Mouse (Mus musculus) heart, embryonic 11.5 days (tissue): ENCODE measurements around the gene Adcy1. TPM values are rescaled to one million over a fixed set of nuclear protein-coding genes. Genes with fewer than 3 reads are reported as not detected.

Source experiments
- ATAC-seq: fragments of 200-750 bp; cut with Nextera tagmentation; replicated peaks from 2 replicates; pipeline ENCODE4 v1.8.0; 2017; ENCODE audit warnings: moderate library complexity; ENCODE audit not compliant: insufficient number of reproducible peaks, low FRiP score, low TSS enrichment
- H3K27ac ChIP-seq: fragments of 300-500 bp; sonication (generic); 2 replicates; pipeline ENCODE4 v1.5.1; 2014; ENCODE audit warnings: mild to moderate bottlenecking, low read depth, low read length
- H3K27me3 ChIP-seq: fragments of 300-500 bp; sonication (generic); 2 replicates; pipeline ENCODE4 v1.6.1; 2014; ENCODE audit warnings: mild to moderate bottlenecking, low read length, mixed read lengths; ENCODE audit not compliant: control insufficient read depth, insufficient read depth
- H3K36me3 ChIP-seq: fragments of 300-500 bp; sonication (generic); 2 replicates; pipeline ENCODE4 v1.6.1; 2014; ENCODE audit warnings: mild to moderate bottlenecking, low read length, moderate library complexity, mixed read lengths; ENCODE audit not compliant: control insufficient read depth, insufficient read depth
- H3K4me1 ChIP-seq: fragments of 300-500 bp; sonication (generic); 2 replicates; pipeline ENCODE4 v1.6.1; 2014; ENCODE audit warnings: low read length; ENCODE audit not compliant: control insufficient read depth, insufficient read depth
- H3K4me2 ChIP-seq: fragments of 300-500 bp; sonication (generic); 2 replicates; pipeline ENCODE4 v1.6.1; 2014; ENCODE audit warnings: mild to moderate bottlenecking, moderate library complexity
- H3K4me3 ChIP-seq: fragments of 300-500 bp; sonication (generic); 2 replicates; pipeline ENCODE4 v1.5.1; 2014; ENCODE audit warnings: low read depth, low read length
- H3K9ac ChIP-seq: fragments of 300-500 bp; sonication (generic); 2 replicates; pipeline ENCODE4 v1.6.1; 2014; ENCODE audit warnings: mild to moderate bottlenecking, low read depth, low read length, moderate library complexity
- H3K9me3 ChIP-seq: fragments of 300-500 bp; sonication (generic); replicated peaks from 2 replicates; pipeline ENCODE4 v1.6.1; 2016; ENCODE audit warnings: low read length; ENCODE audit not compliant: control insufficient read depth
- WGBS: fragments of 180-500 bp; shearing (Covaris S2); extraction: QIAGEN DNeasy Blood & Tissue Kit; methylation state at CpG from one replicate; pipeline ENCODE4 v1.1.7; 2014; ENCODE audit not compliant: insufficient replicate concordance; 5-methylcytosine and 5-hydroxymethylcytosine counted together
- polyA plus RNA-seq: library from polyadenylated mRNA; unstranded; fragments of >200 nt; fragmentation: Nextera tagmentation; extraction: Ambion mirVana; gene quantifications from 2 replicates; pipeline ENCODE4 v1.2.1, GENCODE M21; 2014

Gene Adcy1
- polyA plus RNA-seq, 1 experiment from 2014 or later = 2.5 TPM

- no peak for ATAC-seq
- H3K27ac ChIP-seq = no peak overlapping the region
- H3K4me2 ChIP-seq = no peak overlapping the region
- no peaks in the 10 kb centered on the region for H3K4me1 ChIP-seq
- H3K9me3 ChIP-seq = no peaks in the 10 kb centered on the region
- H3K27me3 ChIP-seq = no peaks in the 10 kb centered on the region
- no peak overlapping the region for H3K9ac ChIP-seq
- 63% methylated on average over 10 of the region's 10 CpGs for WGBS
- H3K36me3 ChIP-seq = no peaks in the 10 kb centered on the region
- no peak overlapping the region for H3K4me3 ChIP-seq
Observed at GRCm38 (mm10) chr11:7198481-7199256, 135.4 kb downstream of the Adcy1 start.

GRCm38 (mm10) chr11:7199736-7200392 lies 136.6 kb downstream of the Adcy1 start:
- H3K4me3 ChIP-seq = no peak overlapping the region
- H3K4me2 ChIP-seq = no peak overlapping the region
- no peaks in the 10 kb centered on the region for H3K36me3 ChIP-seq
- no peak overlapping the region for H3K9ac ChIP-seq
- H3K9me3 ChIP-seq = no peaks in the 10 kb centered on the region
- H3K27ac ChIP-seq = no peak overlapping the region
- ATAC-seq = no peak
- H3K4me1 ChIP-seq = no peaks in the 10 kb centered on the region
- 48% methylated on average over 14 of the region's 14 CpGs for WGBS
- H3K27me3 ChIP-seq = no peaks in the 10 kb centered on the region

- Histone ChIP-seq H3K27ac (no peak overlapping the region), H3K4me3 (no peak overlapping the region), H3K9ac (no peak overlapping the region), H3K36me3 (no peaks in the 10 kb centered on the region), H3K27me3 (no peaks in the 10 kb centered on the region), H3K4me2 (no peak overlapping the region), H3K9me3 (no peaks in the 10 kb centered on the region), H3K4me1 (no peaks in the 10 kb centered on the region)
- 75% methylated on average over 9 of the region's 9 CpGs for WGBS
- no peak for ATAC-seq
Observed at GRCm38 (mm10) chr11:7200393-7200783, 137.1 kb downstream of the Adcy1 start.

- no peak overlapping the region for H3K9ac ChIP-seq
- H3K4me2 ChIP-seq = no peak overlapping the region
- no peaks in the 10 kb centered on the region for H3K36me3 ChIP-seq
- WGBS = 68% methylated on average over 7 of the region's 7 CpGs
- no peaks in the 10 kb centered on the region for H3K9me3 ChIP-seq
- no peak overlapping the region for H3K4me3 ChIP-seq
- no peaks in the 10 kb centered on the region for H3K4me1 ChIP-seq
- no peak overlapping the region for H3K27ac ChIP-seq
- ATAC-seq = no peak
- H3K27me3 ChIP-seq = no peaks in the 10 kb centered on the region
Observed at GRCm38 (mm10) chr11:7202206-7202605, 138.9 kb downstream of the Adcy1 start.

- no peak for ATAC-seq
- WGBS = 83% methylated on average over 9 of the region's 9 CpGs
Observed at GRCm38 (mm10) chr11:7203846-7204245, 140.6 kb downstream of the Adcy1 start.

GRCm38 (mm10) chr11:7210343-7210742 lies 147.1 kb downstream of the Adcy1 start:
- Histone ChIP-seq H3K36me3 (no peaks in the 10 kb centered on the region), H3K4me3 (no peak overlapping the region), H3K27me3 (peaks cover 30% of the 10 kb centered on the region), H3K27ac (no peak overlapping the region), H3K9ac (no peak overlapping the region), H3K4me2 (no peak overlapping the region), H3K4me1 (peaks cover 7% of the 10 kb centered on the region), H3K9me3 (no peaks in the 10 kb centered on the region)
- ATAC-seq = no peak
- 19% methylated on average over 6 of the region's 6 CpGs for WGBS

More at GRCm38 (mm10) chr11:7203846-7204245, 140.6 kb downstream of the Adcy1 start:
- Histone ChIP-seq H3K4me1 (no peaks in the 10 kb centered on the region), H3K27ac (no peak overlapping the region), H3K4me3 (no peak overlapping the region), H3K9me3 (no peaks in the 10 kb centered on the region), H3K9ac (no peak overlapping the region), H3K36me3 (no peaks in the 10 kb centered on the region), H3K27me3 (no peaks in the 10 kb centered on the region), H3K4me2 (no peak overlapping the region)

GRCm38 (mm10) chr11:7211211-7211610 lies 147.9 kb downstream of the Adcy1 start:
- H3K4me2 ChIP-seq = no peak overlapping the region

GRCm38 (mm10) chr11:7212126-7212798 lies 149.0 kb downstream of the Adcy1 start:
- no peaks in the 10 kb centered on the region for H3K36me3 ChIP-seq
- WGBS = 15% methylated on average over 17 of the region's 17 CpGs
- no peak for ATAC-seq
- H3K9ac ChIP-seq = no peak overlapping the region
- no peak overlapping the region for H3K27ac ChIP-seq
- peaks cover 7% of the 10 kb centered on the region for H3K4me1 ChIP-seq
- peak overlapping the region; percentile 96 for H3K4me2 ChIP-seq
- peaks cover 30% of the 10 kb centered on the region for H3K27me3 ChIP-seq
- peak overlapping the region; percentile 65 for H3K4me3 ChIP-seq
- no peaks in the 10 kb centered on the region for H3K9me3 ChIP-seq

More at GRCm38 (mm10) chr11:7211211-7211610, 147.9 kb downstream of the Adcy1 start:
- Histone ChIP-seq H3K36me3 (no peaks in the 10 kb centered on the region), H3K27ac (no peak overlapping the region), H3K4me1 (peaks cover 7% of the 10 kb centered on the region), H3K4me3 (no peak overlapping the region), H3K27me3 (peaks cover 30% of the 10 kb centered on the region), H3K9ac (no peak overlapping the region), H3K9me3 (no peaks in the 10 kb centered on the region)
- no peak for ATAC-seq
- WGBS = 27% methylated on average over 9 of the region's 9 CpGs
